Mouse (Mus musculus) induced T-regulatory cell, adult 2 months (primary cell): ENCODE results near the gene 5330417C22Rik.
"Not testable (repeated sequence)": the region's sequence is repeated elsewhere in the genome, so short reads cannot be mapped to it uniquely, and the experiment has no call there.

ENCODE experiments used
- DNase-seq: peaks from one replicate; pipeline ENCODE4 v3.0.0-alpha.2; 2012; ENCODE audit warnings: low read depth

Gene 5330417C22Rik

DNA sequence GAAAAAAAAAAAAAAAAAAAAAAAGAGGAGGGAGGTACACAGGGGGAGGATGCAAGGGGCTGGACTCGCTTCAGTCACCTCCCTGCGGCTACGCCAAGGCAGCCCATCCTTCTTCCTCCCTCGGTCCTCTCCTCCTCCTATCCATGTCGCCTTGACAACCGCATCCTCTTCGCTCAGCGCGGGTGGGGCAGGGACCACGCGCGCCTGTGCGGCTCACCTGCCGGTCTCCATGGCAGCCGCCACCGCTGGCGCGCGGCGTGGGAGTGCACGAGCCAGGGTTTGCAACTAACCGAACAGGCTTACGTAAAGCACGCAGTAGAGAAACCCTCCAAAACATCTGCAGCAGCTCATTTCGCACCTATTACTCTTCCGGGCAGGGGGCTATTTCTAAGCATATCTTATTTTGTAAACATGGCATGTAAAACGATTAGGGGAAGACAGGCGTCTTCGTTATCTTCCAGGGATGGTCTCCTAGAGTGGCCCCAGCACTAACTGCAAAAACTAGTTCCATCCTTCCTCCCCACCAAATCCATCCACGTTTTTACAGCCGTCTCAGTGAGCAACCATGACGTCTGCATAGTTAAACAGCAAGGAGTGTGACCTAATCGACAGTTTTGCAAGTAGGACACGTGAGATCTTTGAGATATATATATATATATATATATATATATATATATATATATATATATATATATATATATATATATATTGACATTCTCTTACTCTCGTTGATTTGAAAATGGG, at the start of gene 5330417C22Rik:
Gene 5330417C22Rik, minus strand, starts transcription at position 20 of the 744 bp plus-strand sequence.
- peak; percentile 91 for DNase-seq

DNA sequence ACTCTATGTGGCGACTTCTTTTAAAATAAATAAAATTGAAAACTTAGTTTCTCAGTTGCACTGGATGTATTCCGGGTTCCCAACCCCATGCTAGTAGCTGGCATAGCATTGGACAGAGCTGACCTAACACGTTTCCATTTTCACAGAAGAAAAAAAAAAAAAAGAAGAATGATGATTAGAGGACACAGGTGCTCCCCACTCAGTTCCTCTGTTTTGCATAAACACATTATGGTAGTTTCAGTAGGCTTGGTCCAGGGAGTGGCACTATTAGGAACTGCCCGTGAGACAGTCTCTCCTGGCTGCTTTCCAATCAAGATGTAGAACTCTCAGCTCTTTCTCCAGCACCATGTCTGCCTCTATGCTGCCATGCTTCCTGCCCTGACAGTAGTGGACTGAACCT, 48.2 kb upstream of the 5330417C22Rik start:
- DNase-seq, result no peak

DNA sequence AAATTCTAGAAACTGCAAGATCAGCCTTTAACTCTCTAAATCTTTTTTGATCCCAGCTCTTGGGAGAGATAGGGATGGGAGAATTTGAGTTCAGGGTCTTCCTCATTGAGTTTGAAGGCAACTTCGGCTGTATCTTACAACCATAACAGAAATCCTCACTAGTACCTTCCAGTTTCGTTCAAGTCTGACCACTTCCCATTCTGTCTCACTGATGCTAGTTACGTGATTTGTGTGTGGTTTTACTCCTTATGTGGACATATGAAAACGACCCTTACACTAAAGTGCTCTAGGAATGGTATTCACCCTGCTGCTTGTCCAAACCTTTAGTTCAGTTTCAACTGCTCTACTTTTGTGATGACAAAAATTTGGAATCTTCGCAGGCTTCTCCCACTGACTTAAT, 37.7 kb upstream of the 5330417C22Rik start:
- no peak for DNase-seq

DNA sequence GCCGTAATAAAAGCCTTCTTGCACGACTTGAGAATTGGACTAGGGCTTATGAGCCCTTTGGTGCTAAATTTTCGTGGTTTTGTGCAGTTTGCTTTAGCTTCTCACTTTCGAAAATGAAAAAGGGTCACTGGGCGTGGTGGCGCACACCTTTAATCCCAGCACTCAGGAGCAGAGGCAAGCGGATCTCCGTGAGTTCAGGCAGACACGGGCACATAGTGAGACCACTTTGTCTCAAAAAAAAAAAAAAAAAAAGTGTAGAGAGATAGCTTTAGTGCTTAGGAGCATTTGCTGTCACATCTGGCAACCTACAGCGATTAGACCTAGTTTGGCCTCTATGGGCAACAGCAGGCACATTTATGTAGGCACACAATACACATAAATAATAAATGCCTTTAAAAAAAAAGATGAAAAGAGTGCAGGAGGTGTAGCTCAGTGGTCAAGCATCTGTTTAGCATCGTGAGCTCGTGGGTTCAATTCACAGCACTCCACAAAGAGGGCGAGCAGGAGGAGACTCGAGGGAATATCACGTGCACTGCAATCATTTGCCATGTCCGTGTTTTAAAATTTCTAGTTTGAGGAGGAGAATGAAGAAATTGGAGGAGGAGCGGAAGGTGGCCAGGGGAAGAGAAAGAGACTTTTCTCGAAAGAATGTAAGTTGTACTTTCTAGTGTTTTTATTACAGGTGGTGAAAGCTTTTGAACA, 36.1 kb upstream of the 5330417C22Rik start:
- DNase-seq, result no peak

DNA sequence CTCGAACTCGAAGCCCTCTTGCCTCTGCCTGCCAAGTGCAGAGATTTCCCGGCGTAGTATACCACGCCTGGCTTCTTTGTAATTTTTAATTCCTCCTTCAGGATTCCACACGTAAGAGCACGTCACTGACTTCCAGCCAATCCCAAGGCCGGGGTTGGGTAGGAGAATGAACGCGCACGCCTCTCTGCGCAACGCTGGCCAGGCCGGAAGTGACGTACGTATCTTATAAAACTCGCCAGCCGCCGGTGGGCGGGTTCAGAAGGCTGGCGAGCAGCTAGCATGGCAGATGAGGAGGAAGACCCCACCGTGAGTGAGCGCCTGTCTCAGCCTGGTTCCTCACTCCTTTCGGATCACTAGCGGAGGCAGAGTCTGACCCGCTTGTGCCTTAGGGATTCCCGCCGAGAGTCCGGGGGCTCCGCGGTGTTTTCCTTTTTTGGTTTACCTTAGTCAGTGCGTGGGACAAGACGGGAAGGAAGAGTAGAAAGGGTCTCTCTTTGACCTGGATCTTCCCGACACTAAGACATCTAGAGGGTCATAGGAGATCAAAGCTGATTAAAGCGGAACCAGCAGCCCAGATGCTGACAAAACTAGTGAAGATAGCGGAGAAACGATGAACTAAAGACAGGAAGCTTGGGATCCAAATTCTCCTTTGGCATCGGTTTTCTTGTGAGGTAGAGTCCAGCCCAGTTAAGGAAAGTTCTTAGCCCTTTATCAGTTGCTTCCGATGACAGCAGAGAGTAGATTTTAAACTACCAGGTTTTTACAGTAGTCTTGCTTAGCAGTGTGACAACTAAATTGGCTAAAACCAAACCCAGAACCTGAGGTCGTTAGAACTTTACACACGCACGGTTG, 35.3 kb upstream of the 5330417C22Rik start, which contains the start of gene Taf13:
Gene Taf13, plus strand, starts transcription at position 256 of the 852 bp plus-strand sequence.
- peak; percentile 99 for DNase-seq

DNA sequence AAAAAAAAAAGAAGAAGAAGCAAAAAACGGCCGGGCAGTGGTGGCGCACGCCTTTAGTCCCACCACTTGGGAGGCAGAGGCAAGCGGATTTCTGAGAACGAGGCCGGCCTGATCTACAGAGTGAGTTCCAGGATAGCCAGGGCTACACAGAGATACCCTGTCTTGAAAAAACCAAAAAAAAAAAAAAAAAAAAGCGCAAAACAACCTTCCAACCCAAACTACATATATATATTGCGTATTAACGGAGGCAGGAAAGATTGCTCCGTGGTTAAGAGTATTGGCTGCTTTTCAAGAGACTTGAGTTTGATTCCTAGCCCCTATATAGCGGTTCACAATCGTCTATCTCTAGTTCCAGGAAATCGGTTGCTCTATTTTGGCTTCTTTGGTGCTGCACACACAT, 34.5 kb upstream of the 5330417C22Rik start:
- no peak for DNase-seq

DNA sequence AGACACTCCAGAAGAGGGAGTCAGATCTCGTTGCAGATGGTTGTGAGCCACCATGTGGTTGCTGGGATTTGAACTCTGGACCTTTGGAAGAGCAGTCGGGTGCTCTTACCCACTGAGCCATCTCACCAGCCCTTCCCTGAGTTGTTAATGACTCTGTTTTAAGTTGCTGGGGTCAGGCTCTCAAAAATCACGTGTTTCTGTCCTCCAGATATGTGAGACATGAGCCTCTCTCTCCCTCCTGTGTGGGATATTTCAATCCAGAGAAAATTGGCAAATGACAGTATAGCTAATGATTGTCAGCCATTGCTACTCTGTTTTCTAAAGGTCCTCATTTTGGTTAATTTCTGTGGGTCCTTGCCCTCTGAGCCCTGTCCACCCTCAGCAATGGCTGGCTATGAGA, 33.3 kb upstream of the 5330417C22Rik start:
- DNase-seq, result not testable (repeated sequence)

DNA sequence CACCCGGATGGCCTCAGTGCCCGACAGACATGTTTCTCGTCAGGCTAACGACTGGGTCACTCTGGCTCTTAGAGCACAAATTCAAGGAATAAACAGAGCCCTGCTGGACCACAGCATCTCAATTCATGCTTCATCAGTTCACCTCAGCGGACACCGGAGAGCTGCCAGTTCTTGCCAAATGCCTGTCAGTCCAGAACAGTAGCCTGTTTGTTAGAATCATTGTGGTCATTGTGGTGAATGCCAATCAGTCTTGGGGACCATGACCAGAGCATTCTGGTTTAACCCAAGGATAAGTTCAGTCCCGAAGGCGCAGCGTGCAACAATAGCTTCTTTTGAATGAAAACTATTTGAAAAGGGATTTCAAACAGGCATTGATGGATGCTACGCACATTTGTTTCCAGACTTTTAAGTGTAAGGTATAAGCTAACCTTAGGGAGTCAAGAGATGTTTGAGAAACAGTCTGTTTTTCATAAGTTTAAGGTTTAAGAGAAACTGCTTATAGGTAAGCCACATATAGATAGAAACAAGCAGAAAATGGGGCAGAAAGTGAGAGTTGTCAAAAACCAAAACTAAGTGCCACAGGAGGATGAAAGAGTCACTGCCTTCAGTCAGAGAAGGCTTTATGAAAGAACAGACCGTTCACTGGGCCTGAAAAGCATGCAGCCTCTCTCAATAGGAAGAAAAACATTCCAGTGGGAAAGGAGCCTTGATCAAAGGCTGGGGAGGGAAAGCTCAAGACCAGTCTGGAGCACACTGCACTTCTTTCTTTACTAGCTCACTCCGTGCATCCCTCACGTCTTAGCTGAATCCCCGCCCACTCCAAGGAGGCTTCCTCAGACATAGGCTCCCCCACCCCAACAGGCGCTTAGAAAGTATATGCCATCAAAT, 31.9 kb upstream of the 5330417C22Rik start:
- DNase-seq, result no peak

DNA sequence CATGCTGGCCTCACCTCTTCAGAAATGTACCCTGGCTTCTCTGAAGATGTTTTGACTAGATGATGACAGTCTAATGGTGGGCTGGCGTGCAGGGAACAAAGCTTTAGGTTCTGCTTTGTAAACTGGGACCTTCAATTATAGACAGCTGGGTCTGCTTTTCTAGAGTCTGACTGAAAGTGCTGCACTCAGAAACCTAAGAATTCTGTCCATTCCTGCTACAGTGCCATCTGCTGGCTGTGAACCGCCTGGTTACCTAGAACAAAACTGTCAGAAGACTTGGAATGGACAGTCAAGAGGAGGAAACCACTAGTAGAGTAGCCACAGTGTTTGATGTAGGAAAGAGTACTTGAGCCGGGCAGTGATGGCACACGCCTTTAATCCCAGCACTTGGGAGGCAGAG, 27.0 kb upstream of the 5330417C22Rik start:
- DNase-seq, result peak; percentile 92

DNA sequence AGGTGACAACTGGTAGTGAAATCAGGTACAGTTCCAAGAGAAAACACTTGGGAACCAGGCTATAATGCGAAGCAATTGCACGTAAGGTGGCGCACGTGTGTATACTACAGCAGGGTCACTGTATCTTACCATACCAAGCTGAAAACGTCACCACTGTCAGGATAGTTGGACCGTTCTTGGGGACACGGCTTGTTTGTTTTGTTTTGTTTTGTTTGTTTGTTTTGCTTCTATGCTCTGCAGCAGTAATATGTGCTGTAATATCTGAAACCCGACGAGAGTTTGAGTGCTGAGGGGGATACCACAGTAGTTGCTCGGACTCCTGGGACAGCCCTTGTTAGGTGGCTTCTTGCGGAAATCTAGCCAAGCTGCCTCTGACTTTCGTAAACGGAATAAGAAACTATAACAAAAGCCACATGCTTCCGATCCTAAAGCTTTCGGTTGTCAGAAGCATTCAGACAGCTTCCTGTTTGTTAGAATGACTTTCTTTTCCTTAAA, 26.5 kb upstream of the 5330417C22Rik start:
- DNase-seq, result peak; percentile 83

DNA sequence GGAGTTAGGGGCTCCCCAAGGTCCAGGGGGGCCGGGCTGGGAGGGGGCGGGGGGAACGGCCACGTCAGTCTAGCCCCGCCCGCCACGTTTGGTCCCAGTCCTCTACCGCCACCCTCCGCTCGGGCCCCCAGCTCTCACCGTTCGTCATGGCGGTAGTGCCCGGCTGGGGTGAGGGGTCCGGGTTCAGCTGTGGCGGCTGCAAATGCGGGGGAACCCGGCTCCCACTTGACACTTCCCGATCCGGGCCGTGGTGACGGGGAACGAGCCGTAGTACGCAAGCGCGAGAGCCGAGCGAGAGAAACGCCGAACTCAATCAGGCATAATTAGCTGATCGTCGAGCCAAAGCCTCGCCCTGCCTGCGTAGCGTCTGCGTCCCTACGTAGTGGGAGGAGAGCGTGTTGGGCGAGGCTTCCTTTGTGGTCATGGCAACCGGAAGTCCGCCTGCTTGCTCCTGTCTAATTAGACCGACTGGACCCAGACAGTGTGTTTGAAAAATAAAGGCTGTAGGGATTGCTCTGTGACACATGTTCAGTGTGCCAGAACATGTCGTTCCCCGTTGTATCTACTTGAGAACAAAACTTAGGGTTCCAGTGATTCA, 25.9 kb upstream of the 5330417C22Rik start, which contains the start of gene Tmem167b:
Gene Tmem167b, minus strand, starts transcription at position 334 of the 598 bp plus-strand sequence.
- DNase-seq, result peak; percentile 99

DNA sequence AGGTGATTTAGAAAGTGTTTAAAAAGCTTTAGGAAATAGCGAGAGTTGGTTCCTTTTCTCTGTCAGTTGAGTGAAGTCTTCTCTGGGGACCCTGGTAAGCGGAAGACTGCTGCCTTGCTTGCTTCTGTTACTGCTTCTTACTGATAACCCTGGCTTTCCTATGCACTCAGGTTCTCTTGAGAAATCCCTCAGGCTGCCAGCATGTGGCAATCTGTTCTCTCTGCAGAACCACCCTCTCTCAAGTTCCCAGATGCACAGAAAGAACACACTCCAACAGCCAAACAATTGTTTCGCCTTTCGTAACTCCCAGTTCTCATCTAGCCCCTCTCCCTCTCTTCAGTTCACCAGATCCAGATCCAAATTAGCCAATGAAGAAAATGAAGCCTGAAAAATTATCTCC, 21.6 kb upstream of the 5330417C22Rik start:
- DNase-seq, result no peak

DNA sequence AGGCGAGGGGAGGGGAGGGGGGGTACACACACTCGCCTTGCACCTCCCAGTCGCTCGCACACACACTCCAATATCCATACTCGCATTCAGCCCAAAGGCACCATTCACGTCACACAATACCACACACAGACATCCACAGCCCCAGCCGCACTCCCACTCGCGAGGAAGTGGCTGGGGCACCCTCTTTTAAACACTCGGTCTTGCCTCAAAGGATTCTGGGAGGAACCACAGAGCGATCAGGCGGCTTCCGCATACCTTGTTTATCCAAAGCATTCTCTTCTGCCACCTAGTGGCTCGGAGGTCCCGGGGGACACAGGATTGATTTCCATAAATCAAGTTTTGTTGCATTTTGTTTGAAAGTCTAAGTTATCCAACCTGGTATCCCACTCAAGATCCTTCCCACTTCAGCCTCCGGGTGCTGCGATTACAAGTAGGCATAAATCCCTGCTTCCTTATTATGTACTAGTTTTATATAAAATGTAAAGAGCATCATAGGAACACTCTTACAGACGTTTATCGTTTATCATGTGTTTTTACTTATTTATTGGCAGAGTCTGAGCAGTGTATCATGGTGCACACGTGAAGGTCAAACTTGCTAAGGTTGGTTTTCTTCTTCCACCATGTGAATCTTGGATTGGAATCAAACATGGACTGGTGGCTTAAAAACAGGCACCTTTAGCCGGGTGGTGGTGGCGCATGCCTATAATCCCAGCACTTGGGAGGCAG, 18.4 kb upstream of the 5330417C22Rik start:
- DNase-seq, result peak; percentile 98

DNA sequence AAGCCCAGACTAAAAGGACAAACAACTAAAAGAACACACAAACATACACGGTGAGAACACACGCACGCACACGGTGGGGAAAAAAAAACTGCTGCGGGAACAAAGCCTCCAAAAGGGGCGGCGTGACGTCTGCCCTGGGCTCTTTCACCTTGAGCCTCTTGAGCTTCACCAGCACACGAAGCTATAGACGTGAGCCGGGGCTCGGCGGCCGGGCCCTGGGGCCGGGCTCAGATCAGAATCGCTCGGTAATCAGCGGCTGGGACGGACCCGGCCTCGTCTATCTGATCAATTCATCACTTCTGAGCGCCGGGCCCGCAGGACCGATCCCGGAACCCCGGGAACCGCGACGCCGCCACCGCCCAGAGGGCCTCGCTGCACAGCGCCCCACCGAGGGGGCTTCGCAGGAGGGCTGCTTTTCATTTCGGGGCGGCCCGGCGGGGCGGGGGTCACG, 17.8 kb upstream of the 5330417C22Rik start:
- no peak for DNase-seq

DNA sequence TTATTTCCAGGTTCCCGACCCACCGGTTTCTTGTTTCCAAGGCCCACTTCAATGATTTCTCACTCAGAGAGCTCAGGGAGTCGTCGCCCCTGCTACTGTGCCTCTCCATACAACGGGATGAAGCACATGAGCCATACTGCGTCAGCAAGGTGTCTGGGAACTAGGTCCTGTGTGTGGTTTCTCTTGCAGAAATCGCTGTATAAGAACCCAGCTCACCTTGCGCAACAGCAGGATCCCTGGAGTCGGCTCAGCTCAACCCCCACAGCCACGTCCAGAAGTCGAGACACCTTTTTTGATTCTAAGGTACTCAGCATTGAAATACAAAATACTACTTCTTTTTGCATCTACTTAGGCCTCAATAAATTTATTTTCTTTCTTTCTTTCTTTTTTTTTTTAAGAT, 6.0 kb upstream of the 5330417C22Rik start:
- DNase-seq, result no peak

DNA sequence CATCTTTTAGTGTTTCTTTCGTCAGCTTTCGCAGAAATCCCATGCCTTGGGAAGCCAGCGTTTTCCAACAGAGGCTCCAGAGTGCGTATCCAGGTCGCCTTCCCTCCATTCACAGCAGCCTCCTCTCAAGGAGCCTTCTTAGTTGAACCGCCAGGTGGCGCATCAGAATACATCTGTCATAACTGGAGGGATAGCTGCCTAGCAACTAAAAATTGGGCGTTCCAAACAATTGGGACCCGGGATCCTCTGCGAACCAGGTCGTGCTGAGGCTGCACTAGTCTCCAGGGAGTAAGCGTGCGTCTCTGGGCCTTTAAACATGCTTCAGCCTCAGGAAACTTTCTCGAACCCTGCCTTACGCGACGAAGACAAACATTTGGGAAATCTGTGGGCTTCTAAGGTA, 967 bp upstream of the 5330417C22Rik start:
- peak; percentile 92 for DNase-seq

DNA sequence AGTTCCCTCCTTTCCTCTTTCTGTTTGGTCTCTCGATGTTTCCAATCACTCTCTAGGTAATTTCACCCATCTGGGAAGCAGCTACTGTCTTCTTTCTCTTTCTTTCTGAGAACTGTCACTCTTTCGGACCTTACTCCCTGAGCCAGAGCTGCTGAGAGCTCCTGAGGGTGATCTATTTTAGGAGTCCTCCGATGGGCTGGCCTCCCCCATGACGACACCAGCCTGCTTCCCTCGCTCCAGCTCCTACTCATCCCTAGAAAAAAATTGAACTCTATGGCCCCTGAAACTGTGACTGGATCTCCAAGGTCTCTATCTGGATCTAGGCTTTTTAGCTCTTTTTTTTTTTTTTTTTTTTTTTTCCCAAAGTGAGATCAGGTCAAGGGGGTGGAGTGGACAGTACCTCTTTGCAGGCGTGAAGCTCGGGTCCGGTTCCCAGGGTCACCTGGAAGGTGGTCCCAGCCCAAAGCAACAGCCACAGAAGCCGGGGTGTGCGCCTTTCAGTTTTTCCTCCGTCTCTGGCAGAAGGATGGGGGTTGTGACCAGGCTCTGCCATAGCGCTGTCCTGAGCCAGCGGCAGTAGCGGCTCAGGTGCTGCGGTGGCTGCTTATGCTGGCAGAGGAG, 330 bp downstream of the 5330417C22Rik start:
- peak; percentile 19 for DNase-seq

DNA sequence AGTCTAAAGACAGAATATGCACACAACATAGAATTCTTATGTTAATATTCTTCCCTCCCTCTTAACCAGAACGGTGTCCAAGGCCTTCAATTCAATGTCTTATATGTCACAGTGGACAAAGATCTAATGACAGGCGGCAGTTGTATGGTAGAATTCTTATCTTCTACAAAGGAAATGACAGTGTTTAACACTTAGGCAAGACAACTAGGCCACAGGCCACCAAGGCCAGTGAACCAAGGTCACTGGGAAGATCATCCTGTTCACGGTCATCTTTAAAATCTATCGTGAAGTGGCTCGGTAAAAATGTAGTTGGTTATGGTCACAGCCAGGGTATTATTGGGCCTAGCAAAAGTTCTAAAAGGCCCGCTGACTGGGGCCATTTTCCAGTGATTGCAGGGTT, 2.4 kb downstream of the 5330417C22Rik start, which contains the start of gene 1700013F07Rik:
Gene 1700013F07Rik, plus strand, starts transcription at position 200 of the 400 bp plus-strand sequence.
- no peak for DNase-seq

DNA sequence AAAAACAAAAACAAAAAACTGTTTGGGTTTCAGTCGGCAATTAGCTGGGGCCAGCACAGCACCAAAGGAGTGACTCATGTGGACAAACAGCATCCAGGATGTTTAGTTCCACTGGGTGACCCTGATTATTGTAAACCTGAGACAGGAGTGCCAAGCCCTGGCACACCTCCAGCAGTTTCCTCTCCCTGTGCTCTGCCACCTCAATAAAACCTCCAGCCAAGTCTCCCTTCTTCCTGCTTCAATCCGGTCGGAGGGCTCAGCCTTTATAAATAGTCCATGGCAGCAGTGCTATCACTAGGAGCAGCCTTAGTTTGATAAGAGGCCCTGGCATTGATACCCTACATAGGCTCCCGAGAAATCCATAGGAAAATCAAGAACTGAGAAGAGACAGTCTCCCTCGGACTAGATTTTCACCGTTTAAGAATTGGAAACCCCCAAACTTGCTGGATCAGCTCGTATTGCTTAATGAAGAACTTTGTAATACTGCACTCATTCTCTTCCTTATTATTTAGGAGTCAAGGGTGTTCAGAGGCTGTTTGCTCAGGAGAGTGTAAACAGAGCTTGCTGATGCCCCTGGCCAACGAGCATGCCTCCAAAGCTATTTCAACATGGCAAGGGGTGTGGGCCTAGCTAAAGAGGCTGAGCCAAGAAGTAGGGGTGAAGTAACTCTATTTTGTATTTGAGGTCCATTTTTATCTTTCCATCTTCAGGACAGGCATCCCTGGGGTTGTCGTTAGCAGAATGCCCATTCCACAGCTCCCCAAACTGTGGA, 3.0 kb downstream of the 5330417C22Rik start:
- DNase-seq, result no peak
